In the genomic region with DNA sequence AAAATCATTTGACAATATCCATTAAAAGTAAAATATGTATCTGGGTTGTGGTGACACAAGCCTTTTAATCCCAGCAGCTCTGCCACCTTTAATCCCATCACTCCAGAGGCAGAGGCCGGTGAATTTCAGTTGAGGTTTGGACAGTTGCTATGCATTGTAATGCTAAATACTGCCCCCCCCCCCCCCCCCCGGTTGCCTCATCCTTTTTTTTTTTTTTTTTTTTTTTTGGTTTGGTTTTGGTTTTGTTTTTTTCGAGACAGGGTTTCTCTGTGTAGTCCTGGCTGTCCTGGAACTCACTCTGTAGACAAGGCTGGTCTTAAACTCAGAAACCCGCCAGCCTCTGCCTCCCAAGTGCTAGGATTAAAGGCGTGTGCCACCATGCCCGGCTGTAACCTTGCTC, we compare ENCODE assay signal across 1 mouse cellular context. TPM values are rescaled to one million over a fixed set of nuclear protein-coding genes. Genes with fewer than 3 reads are reported as not detected.
"Had no signal": no experiment of that assay in that cellular context is flagged by ENCODE, and none has a peak within 500 bp of the region (broad histone marks: within the 10 kb centered on the region; RNA-seq: fewer than 3 reads in every experiment).

No protein-coding gene starts in this region.

RNA-seq across cellular contexts. Expression of gene Cth, which starts 8.3 kb away (rescaled TPM):
- total RNA-seq: neutrophil, adult 5-6 weeks had no signal
